Mouse (Mus musculus): ENCODE data around the gene Pkn2.

DNA sequence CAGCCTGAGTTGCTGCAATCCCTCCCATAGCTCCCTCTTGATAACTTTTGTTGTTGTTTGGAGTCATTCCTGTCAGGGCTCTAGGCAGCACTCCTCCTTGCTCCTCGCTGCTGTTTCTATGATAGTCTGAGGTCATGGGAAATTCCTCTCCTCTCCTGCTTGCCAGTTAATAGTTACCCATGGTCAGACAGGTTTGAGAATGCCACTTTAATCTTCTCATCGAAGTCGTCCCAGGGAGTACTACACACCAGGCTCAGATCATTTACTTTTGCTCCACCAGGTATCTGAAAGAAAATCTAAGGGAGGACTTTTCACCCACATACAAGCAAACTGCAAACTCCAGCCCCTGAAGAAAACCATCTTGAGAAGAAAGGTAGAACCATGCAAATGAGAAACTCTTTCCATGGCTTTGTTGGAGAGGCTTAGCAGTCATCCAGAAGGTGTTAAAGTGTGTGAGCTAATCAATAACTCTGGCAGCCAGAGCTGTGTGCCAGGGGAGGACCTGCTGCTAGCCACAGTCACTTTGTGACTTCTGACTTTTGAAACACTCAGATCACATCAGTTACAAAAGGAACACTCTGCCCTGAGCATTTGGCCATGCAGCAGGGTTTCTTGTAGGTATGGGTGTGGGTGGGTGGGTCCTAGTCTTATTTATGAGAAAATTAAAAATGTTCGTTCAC lies 36.1 kb upstream of the Pkn2 start:
- TF ChIP-seq CTCF (IDR thresholded peaks at IDR 0.05; ENCODE audit: low read depth), result no peak
- no peak for TF ChIP-seq EP300 (IDR thresholded peaks at IDR 0.05; ENCODE audit: low read depth)
